Mouse (Mus musculus) intestine, embryonic 16.5 days (tissue): Measurements from ENCODE around the gene Hpse2. TPM values are rescaled to one million over a fixed set of nuclear protein-coding genes. Genes with fewer than 3 reads are reported as not detected.

Experiments
- ATAC-seq: fragments of 200-750 bp; cut with Nextera tagmentation; 2 replicates; pipeline ENCODE4 v1.8.0; 2017; ENCODE audit warnings: moderate TSS enrichment, moderate library complexity
- H3K27ac ChIP-seq: fragments of 300-500 bp; sonication (generic); 2 replicates; pipeline ENCODE4 v1.5.1; 2014; ENCODE audit warnings: mild to moderate bottlenecking, low read length
- H3K27me3 ChIP-seq: fragments of 300-500 bp; sonication (generic); replicated peaks from 2 replicates; pipeline ENCODE4 v1.6.1; 2014; ENCODE audit warnings: low read length, control low read depth, mixed read lengths; ENCODE audit not compliant: control insufficient read depth, insufficient read depth
- H3K36me3 ChIP-seq: fragments of 300-500 bp; sonication (generic); 2 replicates; pipeline ENCODE4 v1.6.1; 2014; ENCODE audit warnings: low read length, control low read depth; ENCODE audit not compliant: control insufficient read depth, insufficient read depth
- H3K4me1 ChIP-seq: fragments of 300-500 bp; sonication (generic); 2 replicates; pipeline ENCODE4 v1.6.1; 2014; ENCODE audit warnings: low read length, control low read depth, mixed read lengths; ENCODE audit not compliant: control insufficient read depth, insufficient read depth
- H3K4me2 ChIP-seq: fragments of 300-500 bp; sonication (generic); 2 replicates; pipeline ENCODE4 v1.6.1; 2014; ENCODE audit warnings: low read depth, low read length, control low read depth
- H3K4me3 ChIP-seq: fragments of 300-500 bp; sonication (generic); 2 replicates; pipeline ENCODE4 v1.5.1; 2014; ENCODE audit warnings: mild to moderate bottlenecking, low read length
- H3K9ac ChIP-seq: fragments of 300-500 bp; sonication (generic); 2 replicates; pipeline ENCODE4 v1.6.1; 2014; ENCODE audit warnings: low read depth, low read length
- H3K9me3 ChIP-seq: fragments of 300-500 bp; sonication (generic); 2 replicates; pipeline ENCODE4 v1.6.1; 2016; ENCODE audit warnings: low read length, control low read depth; ENCODE audit not compliant: control insufficient read depth
- WGBS: fragments of 180-500 bp; shearing (Covaris S2); extraction: QIAGEN DNeasy Blood & Tissue Kit; methylation state at CpG from one replicate; pipeline ENCODE4 v1.1.7; 2014; 5-methylcytosine and 5-hydroxymethylcytosine counted together
- polyA plus RNA-seq: library from polyadenylated mRNA; unstranded; fragments of >200 nt; fragmentation: Nextera tagmentation; extraction: Ambion mirVana; gene quantifications from 2 replicates; pipeline ENCODE4 v1.2.1, GENCODE M21; 2015

Gene Hpse2
- polyA plus RNA-seq, 1 experiment from 2014 or later, result 14.1 TPM

DNA sequence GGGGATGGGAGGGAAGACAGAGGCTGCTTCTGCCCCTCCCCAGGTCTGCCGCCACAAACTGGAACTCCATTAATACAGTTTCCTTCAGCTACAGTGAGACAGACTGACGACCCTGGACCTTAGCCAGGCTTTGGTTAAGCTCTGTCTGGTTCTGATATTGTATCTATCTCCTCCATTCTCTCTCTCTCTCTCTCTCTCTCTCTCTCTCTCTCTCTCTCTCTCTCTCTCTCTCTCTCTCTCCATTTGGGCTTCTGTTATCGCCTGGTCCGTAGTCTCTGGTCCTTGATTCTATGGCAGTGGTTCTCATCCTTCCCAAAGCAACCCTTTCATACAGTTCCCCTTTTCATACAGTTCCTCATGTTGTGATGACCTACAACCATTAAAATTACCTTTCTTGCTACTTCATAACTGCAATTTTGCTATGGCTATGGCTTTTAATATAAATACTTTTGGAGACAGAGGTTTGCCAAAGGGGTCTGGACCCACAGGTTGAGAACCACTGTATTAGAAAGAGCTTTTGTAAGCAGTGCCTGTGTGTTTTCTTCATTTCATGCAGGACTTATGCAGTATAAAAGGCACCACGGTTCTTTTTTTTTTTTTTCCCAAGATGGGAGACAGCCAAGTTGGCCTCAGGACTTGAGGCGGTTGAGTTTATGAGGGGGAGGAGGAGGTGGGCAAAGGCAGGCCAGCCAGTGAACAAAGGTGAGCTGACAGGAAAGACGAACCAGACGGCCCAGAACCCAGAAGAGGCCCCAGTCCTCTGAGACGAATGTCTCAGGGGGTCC lies 642.9 kb downstream of the Hpse2 start:
- Histone ChIP-seq H3K4me1 (peaks cover 27% of the 10 kb centered on the region), H3K27me3 (no peaks in the 10 kb centered on the region), H3K9ac (no peak overlapping the region), H3K9me3 (no peaks in the 10 kb centered on the region), H3K4me3 (no peak overlapping the region), H3K36me3 (no peaks in the 10 kb centered on the region), H3K4me2 (no peak overlapping the region), H3K27ac (0 out of 2 replicates have a peak overlapping the region, but pooled peaks have one; percentile 16)
- no peak for ATAC-seq
- 53% methylated on average over 9 of the region's 9 CpGs for WGBS

DNA sequence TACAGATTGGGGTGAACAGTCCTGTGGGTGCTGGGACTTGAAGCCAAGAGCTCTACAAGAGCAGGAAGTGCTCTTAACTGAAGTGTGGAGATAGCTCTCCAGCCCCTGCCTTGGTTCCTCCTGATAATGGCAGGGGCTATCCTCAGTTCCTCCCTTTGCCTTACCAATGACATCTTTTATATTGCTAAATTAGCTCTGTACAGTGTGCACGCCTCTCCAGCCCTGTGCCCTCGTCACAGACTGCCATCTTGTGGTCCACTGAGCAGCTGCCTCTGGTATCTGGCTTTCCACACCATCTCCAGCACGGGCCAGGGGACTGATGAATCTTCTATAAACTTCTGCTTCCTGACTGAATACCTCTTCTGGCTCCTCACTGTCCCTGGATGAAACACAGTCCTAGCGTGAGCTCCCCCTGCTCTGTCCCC lies 644.0 kb downstream of the Hpse2 start:
- peaks cover 28% of the 10 kb centered on the region for H3K4me1 ChIP-seq
- ATAC-seq, result peak; percentile 57
- H3K27me3 ChIP-seq, result no peaks in the 10 kb centered on the region
- H3K4me3 ChIP-seq, result no peak overlapping the region
- no peak overlapping the region for H3K4me2 ChIP-seq
- H3K36me3 ChIP-seq, result no peaks in the 10 kb centered on the region
- WGBS, result 15% methylated on average over 4 of the region's 4 CpGs
- peak overlapping the region; percentile 16; the same call in 1 of the 2 replicates for H3K27ac ChIP-seq
- no peaks in the 10 kb centered on the region for H3K9me3 ChIP-seq
- H3K9ac ChIP-seq, result no peak overlapping the region

DNA sequence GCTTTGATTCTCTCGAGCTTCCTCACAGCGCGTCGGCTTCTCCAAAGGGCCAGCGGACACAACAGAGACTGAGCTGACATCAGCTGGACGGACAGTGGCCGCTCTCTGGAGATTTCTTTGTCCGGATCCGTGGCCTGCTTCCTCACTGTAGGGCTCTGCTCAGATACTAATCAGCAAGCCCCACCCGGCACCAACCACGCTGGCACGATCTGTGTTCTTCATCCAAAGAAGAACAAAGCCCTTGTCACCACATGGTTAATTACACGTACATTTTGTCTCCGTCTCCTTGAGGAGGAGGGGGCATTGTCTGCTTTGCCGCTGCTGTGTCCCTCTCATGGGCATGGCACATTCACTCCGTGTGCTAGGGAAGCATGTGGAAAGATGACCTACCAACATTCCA lies 644.9 kb downstream of the Hpse2 start:
- no peaks in the 10 kb centered on the region for H3K27me3 ChIP-seq
- no peaks in the 10 kb centered on the region for H3K9me3 ChIP-seq
- ATAC-seq, result no peak
- H3K27ac ChIP-seq, result no peak overlapping the region
- H3K4me2 ChIP-seq, result no peak overlapping the region
- no peak overlapping the region for H3K9ac ChIP-seq
- H3K4me1 ChIP-seq, result peaks cover 28% of the 10 kb centered on the region
- no peak overlapping the region for H3K4me3 ChIP-seq
- WGBS, result 75% methylated on average over 16 of the region's 16 CpGs
- H3K36me3 ChIP-seq, result no peaks in the 10 kb centered on the region

DNA sequence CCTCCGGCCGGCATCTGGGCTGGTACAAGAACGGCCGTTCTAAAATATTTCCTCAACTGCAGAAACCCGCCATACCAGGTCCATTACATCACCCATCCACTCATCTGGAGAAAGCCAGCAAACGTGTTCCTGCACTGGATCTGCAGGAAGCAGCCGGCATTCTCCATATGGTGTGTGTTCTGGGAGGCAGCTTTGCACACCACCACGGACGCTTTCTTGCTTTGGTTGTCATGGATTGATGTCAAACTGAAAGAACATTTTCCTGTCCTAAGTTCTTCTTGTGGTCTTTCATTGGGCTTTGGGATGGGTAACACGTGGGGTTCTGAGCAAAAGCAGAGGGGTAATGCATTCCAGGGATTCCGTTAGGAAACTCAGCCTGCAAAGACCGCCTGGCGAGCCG lies 646.3 kb downstream of the Hpse2 start:
- Histone ChIP-seq H3K9me3 (no peaks in the 10 kb centered on the region), H3K36me3 (no peaks in the 10 kb centered on the region), H3K4me1 (peaks cover 28% of the 10 kb centered on the region), H3K27me3 (no peaks in the 10 kb centered on the region), H3K27ac (peak overlapping the region; percentile 60; the same call in 1 of the 2 replicates), H3K4me3 (no peak overlapping the region), H3K4me2 (no peak overlapping the region), H3K9ac (no peak overlapping the region)
- 48% methylated on average over 14 of the region's 14 CpGs for WGBS
- peak; percentile 18; the same call in 1 of the 2 replicates for ATAC-seq

DNA sequence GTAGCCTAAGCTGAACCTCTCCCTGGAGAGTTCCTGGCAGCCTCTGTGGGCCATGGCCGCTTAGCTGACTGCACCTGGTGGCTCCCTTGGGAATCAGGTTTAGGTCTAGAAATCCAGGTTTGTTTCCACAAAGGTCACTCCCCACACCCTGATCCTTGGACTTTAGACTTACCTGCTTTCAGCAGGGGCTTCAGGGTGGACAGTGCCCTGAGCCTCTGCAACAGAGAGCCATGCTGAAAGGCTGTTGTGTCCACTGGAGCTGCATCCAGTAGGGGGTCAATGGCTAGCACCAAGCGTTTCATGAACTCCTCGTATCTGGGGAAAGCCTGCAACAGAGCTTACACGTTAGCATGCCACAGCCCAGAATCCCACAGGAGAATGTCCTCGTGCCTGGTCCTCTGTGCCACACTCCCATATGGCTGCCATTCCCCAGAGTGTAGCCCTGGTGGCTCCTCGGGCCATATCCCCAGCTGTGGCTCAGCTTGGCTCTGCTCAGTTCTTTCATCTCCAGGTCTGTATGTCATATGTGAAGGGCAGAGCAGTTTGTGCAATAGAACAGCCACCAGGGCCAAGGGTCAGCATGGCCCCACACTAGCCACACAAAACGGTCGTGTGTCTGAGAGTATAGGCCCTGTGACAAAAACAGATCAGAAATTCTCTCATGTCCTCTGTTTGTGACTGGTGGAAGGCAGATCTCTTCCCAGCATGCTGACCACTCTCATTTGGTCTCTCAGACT lies 647.8 kb downstream of the Hpse2 start:
- H3K36me3 ChIP-seq, result no peaks in the 10 kb centered on the region
- no peaks in the 10 kb centered on the region for H3K27me3 ChIP-seq
- H3K27ac ChIP-seq, result no peak overlapping the region
- no peaks in the 10 kb centered on the region for H3K9me3 ChIP-seq
- H3K4me1 ChIP-seq, result peaks cover 28% of the 10 kb centered on the region
- no peak overlapping the region for H3K4me3 ChIP-seq
- H3K9ac ChIP-seq, result 0 out of 2 replicates have a peak overlapping the region, but pooled peaks have one; percentile 13
- ATAC-seq, result peak; percentile 14; the same call in 1 of the 2 replicates
- no peak overlapping the region for H3K4me2 ChIP-seq
- WGBS, result 81% methylated on average over 8 of the region's 8 CpGs

DNA sequence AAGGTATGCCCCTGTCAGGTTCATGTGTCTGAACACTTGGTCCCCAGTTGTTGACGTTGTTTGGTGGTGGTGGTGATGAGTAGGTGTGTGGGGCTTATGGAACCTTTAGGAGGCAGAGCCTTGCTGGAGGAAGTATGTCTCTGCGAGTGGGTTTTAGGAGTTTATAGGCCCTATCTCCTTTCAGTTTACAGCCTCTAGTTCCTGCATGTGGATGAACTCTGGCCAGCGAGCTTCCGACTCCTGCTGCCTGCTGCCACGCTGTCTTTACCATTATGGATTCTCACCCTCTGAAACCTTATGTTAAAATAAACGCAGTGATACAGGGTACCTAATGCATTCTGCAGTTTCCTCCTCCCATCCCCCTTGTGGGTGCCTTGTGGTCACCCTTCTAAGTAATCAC lies 648.4 kb downstream of the Hpse2 start:
- WGBS, result 58% methylated on average over 6 of the region's 6 CpGs
- Histone ChIP-seq H3K27me3 (no peaks in the 10 kb centered on the region), H3K9ac (no peak overlapping the region), H3K4me1 (peaks cover 24% of the 10 kb centered on the region), H3K36me3 (no peaks in the 10 kb centered on the region), H3K9me3 (no peaks in the 10 kb centered on the region), H3K4me3 (no peak overlapping the region), H3K27ac (no peak overlapping the region), H3K4me2 (no peak overlapping the region)
- peak; percentile 30; the same call in 1 of the 2 replicates for ATAC-seq

DNA sequence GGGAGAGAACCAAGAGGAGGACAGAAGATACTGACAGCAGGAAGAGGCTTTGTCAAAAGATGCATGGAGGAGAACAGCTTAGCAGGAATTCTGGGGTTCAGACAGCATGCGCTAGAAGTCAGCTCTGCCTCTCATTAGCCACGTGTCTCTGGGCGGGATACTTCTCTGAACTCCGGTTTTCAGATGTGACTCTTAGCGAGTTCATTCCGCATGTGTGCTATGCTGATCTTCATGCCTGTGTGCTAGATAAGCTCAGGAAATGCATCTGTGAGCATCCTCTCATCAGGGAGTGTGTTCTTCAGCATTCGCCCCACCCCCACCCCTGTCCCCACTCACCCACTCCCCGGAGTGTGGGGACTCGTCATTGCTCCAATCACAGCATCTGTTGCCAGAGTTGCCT lies 650.4 kb downstream of the Hpse2 start:
- no peak for ATAC-seq

More for the DNA sequence above, 650.4 kb downstream of the Hpse2 start:
- H3K4me1 ChIP-seq, result peaks cover 16% of the 10 kb centered on the region
- no peaks in the 10 kb centered on the region for H3K9me3 ChIP-seq
- H3K27ac ChIP-seq, result no peak overlapping the region
- 71% methylated on average over 9 of the region's 9 CpGs for WGBS
- H3K4me3 ChIP-seq, result no peak overlapping the region
- no peak overlapping the region for H3K4me2 ChIP-seq
- no peaks in the 10 kb centered on the region for H3K27me3 ChIP-seq
- H3K9ac ChIP-seq, result no peak overlapping the region
- H3K36me3 ChIP-seq, result no peaks in the 10 kb centered on the region

Other genes starting within 250 kb of the Hpse2 start
- gene Cnnm1, start 52.1 kb upstream of the Hpse2 start, polyA plus RNA-seq, result 1.3 and 1.4 TPM in 2 replicates
- 70.5 and 73.4 TPM in 2 replicates for gene Got1, start 136.2 kb upstream of the Hpse2 start, polyA plus RNA-seq
- gene Nkx2-3, start 224.0 kb upstream of the Hpse2 start, polyA plus RNA-seq, result 61.3 and 64.6 TPM in 2 replicates